ENCODE assay signal across 23 mouse cellular contexts in the genomic region with DNA sequence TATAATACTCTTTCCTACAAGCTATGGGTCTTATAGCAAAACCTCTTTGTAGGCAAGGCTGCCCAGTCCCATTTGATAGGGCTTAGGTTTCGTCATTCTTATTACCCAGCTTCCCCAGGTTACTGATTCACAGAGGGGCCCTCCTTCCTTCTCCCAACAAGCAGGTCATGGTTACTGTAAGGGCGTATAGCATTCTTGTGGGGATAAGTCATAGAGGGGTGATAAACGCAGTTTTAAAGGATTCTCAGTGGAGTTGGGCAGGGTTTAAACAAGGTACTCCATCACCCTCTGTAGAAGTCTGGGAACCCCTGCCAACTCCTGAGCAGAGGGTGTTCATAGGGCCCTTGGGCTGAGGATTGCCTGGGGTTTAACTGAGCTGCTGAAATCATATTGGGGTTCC. TPM values are rescaled to one million over a fixed set of nuclear protein-coding genes. Genes with fewer than 3 reads are reported as not detected.
DNase-seq lines count a peak whose midpoint lies in the region; ATAC-seq and TF ChIP-seq lines count a peak whose summit lies in the region.
"Had no signal": no experiment of that assay in that cellular context is flagged by ENCODE, and none has a peak within 500 bp of the region (broad histone marks: within the 10 kb centered on the region; RNA-seq: fewer than 3 reads in every experiment).

No protein-coding gene starts in this region.

- TF ChIP-seq CTCF in lung, postnatal 0 days (IDR thresholded peaks at IDR 0.05): no peak

- H3K4me3 ChIP-seq in kidney, embryonic 15.5 days (replicated peaks): no peak overlapping the region
- no peak overlapping the region for H3K4me3 ChIP-seq in lung, postnatal 0 days (ENCODE audit: low read depth, low read length)
- H3K4me3 ChIP-seq in intestine, embryonic 16.5 days (ENCODE audit: low read length): peak overlapping the region; percentile 10; the same call in 1 of the 2 replicates
- no peak overlapping the region for H3K4me3 ChIP-seq in stomach, embryonic 16.5 days (replicated peaks; ENCODE audit: low read length)
- H3K4me3 ChIP-seq in embryonic facial prominence, embryonic 10.5 days: no peak overlapping the region
- H3K4me3 ChIP-seq: embryonic facial prominence, embryonic 12.5 days; heart, adult 2 months; heart, embryonic 13.5 days had no signal

- H3K4me1 ChIP-seq in kidney, embryonic 15.5 days: 0 out of 2 replicates have a peak, but pooled peaks cover 5% of the 10 kb centered on the region
- no peaks in the 10 kb centered on the region for H3K4me1 ChIP-seq in lung, postnatal 0 days (ENCODE audit: insufficient read depth, low read depth, low read length)
- H3K4me1 ChIP-seq in intestine, embryonic 16.5 days (ENCODE audit: control insufficient read depth, insufficient read depth, low read length): peaks cover 5% of the 10 kb centered on the region; the same call in 1 of the 2 replicates
- H3K4me1 ChIP-seq in stomach, embryonic 16.5 days (ENCODE audit: control insufficient read depth, insufficient read depth, low read length): peaks cover 8% of the 10 kb centered on the region
- H3K4me1 ChIP-seq in embryonic facial prominence, embryonic 10.5 days: no peaks in the 10 kb centered on the region
- H3K4me1 ChIP-seq: embryonic facial prominence, embryonic 12.5 days had no signal

- WGBS in kidney, embryonic 15.5 days: 66% methylated on average over 3 of the region's 3 CpGs
- WGBS in lung, postnatal 0 days: 58% methylated on average over 3 of the region's 3 CpGs
- WGBS in intestine, embryonic 16.5 days: 40% methylated on average over 3 of the region's 3 CpGs
- 41% methylated on average over 3 of the region's 3 CpGs for WGBS in stomach, embryonic 16.5 days
- WGBS in embryonic facial prominence, embryonic 10.5 days: 89% methylated on average over 3 of the region's 3 CpGs

- no peak for DNase-seq in kidney, postnatal 14 days
- peak; percentile 44 for DNase-seq in lung, postnatal 0 days (ENCODE audit: low spot score)
- DNase-seq in lung, postnatal 25 days (ENCODE audit: low spot score): no peak
- no peak for DNase-seq in embryonic facial prominence, embryonic 10.5 days (ENCODE audit: low spot score)
- DNase-seq in cerebellum, adult 11-12 months: no peak
- DNase-seq: cerebellum, adult 11 months; cerebellum, postnatal 10 days; forebrain, postnatal 0 days; gastrocnemius, postnatal 25 days; heart, adult 2 months; heart, postnatal 14 days; kidney, adult 18-20 months; right cerebral cortex, postnatal 4 days; thymus, postnatal 14 days had no signal

- TF ChIP-seq EP300 in lung, postnatal 0 days (IDR thresholded peaks at IDR 0.05): no peak

- H3K9ac ChIP-seq in kidney, embryonic 15.5 days: no peak overlapping the region
- H3K9ac ChIP-seq in lung, postnatal 0 days (replicated peaks; ENCODE audit: low read depth): no peak overlapping the region
- H3K9ac ChIP-seq in intestine, embryonic 16.5 days (ENCODE audit: low read depth, low read length): no peak overlapping the region
- no peak overlapping the region for H3K9ac ChIP-seq in stomach, embryonic 16.5 days (ENCODE audit: low read length)
- H3K9ac ChIP-seq: embryonic facial prominence, embryonic 12.5 days; forebrain, postnatal 0 days; heart, embryonic 13.5 days; hindbrain, embryonic 14.5 days; liver, embryonic 14.5 days had no signal

- no peak overlapping the region for H3K27ac ChIP-seq in kidney, embryonic 15.5 days
- no peak overlapping the region for H3K27ac ChIP-seq in lung, postnatal 0 days (ENCODE audit: low read length)
- peak overlapping the region; percentile 89 for H3K27ac ChIP-seq in intestine, embryonic 16.5 days (ENCODE audit: low read length)
- H3K27ac ChIP-seq in stomach, embryonic 16.5 days (ENCODE audit: low read length): peak overlapping the region; percentile 78
- H3K27ac ChIP-seq in embryonic facial prominence, embryonic 10.5 days (replicated peaks): no peak overlapping the region
- H3K27ac ChIP-seq: embryonic facial prominence, embryonic 12.5 days; heart, adult 2 months; heart, embryonic 13.5 days; hindbrain, embryonic 14.5 days; liver, embryonic 14.5 days; macrophage had no signal

- H3K9me3 ChIP-seq in kidney, embryonic 15.5 days (replicated peaks): no peaks in the 10 kb centered on the region
- H3K9me3 ChIP-seq in lung, postnatal 0 days (ENCODE audit: low read length): no peaks in the 10 kb centered on the region
- H3K9me3 ChIP-seq in intestine, embryonic 16.5 days (ENCODE audit: control insufficient read depth, low read length): no peaks in the 10 kb centered on the region
- H3K9me3 ChIP-seq in stomach, embryonic 16.5 days (replicated peaks; ENCODE audit: control insufficient read depth, low read length): no peaks in the 10 kb centered on the region
- H3K9me3 ChIP-seq in embryonic facial prominence, embryonic 10.5 days: no peaks in the 10 kb centered on the region
- H3K9me3 ChIP-seq: embryonic facial prominence, embryonic 12.5 days; heart, embryonic 13.5 days had no signal

- no peak overlapping the region for H3K4me2 ChIP-seq in kidney, embryonic 15.5 days
- no peak overlapping the region for H3K4me2 ChIP-seq in lung, postnatal 0 days (replicated peaks; ENCODE audit: low read depth, low read length)
- H3K4me2 ChIP-seq in intestine, embryonic 16.5 days (ENCODE audit: low read depth, low read length): peak overlapping the region; percentile 29
- no peak overlapping the region for H3K4me2 ChIP-seq in stomach, embryonic 16.5 days (ENCODE audit: low read depth, low read length)
- H3K4me2 ChIP-seq: embryonic facial prominence, embryonic 12.5 days; heart, embryonic 13.5 days; hindbrain, embryonic 14.5 days had no signal

- H3K27me3 ChIP-seq in kidney, embryonic 15.5 days: no peaks in the 10 kb centered on the region
- no peaks in the 10 kb centered on the region for H3K27me3 ChIP-seq in lung, postnatal 0 days (replicated peaks; ENCODE audit: insufficient read depth, low read length)
- no peaks in the 10 kb centered on the region for H3K27me3 ChIP-seq in intestine, embryonic 16.5 days (replicated peaks; ENCODE audit: control insufficient read depth, insufficient read depth, low read length)
- no peaks in the 10 kb centered on the region for H3K27me3 ChIP-seq in stomach, embryonic 16.5 days (ENCODE audit: control insufficient read depth, insufficient read depth, low read length)
- H3K27me3 ChIP-seq in embryonic facial prominence, embryonic 10.5 days (replicated peaks; ENCODE audit: low read depth, poor library complexity, severe bottlenecking): no peaks in the 10 kb centered on the region
- H3K27me3 ChIP-seq: embryonic facial prominence, embryonic 12.5 days; heart, embryonic 13.5 days had no signal

- H3K36me3 ChIP-seq in kidney, embryonic 15.5 days: no peaks in the 10 kb centered on the region
- no peaks in the 10 kb centered on the region for H3K36me3 ChIP-seq in lung, postnatal 0 days (ENCODE audit: insufficient read depth, low read length)
- no peaks in the 10 kb centered on the region for H3K36me3 ChIP-seq in intestine, embryonic 16.5 days (ENCODE audit: control insufficient read depth, insufficient read depth, low read length)
- H3K36me3 ChIP-seq in stomach, embryonic 16.5 days (ENCODE audit: control insufficient read depth, insufficient read depth, low read length): no peaks in the 10 kb centered on the region
- no peaks in the 10 kb centered on the region for H3K36me3 ChIP-seq in embryonic facial prominence, embryonic 10.5 days (replicated peaks)
- H3K36me3 ChIP-seq: embryonic facial prominence, embryonic 12.5 days; heart, embryonic 13.5 days had no signal

- peak; percentile 44; the same call in 1 of the 2 replicates for ATAC-seq in kidney, embryonic 15.5 days (replicated peaks; ENCODE audit: low FRiP score)
- peak; percentile 58 for ATAC-seq in lung, postnatal 0 days
- peak; percentile 86 for ATAC-seq in intestine, embryonic 16.5 days
- peak; percentile 85; the same call in 1 of the 2 replicates for ATAC-seq in stomach, embryonic 16.5 days (ENCODE audit: insufficient read depth, low FRiP score)
- ATAC-seq: CD4-positive, CD25-positive, alpha-beta regulatory T cell, adult 4 months; forebrain, postnatal 0 days had no signal

RNA-seq across cellular contexts. Expression of a gene that starts 12.6 kb away (rescaled TPM):
- polyA plus RNA-seq in kidney, embryonic 15.5 days (2015; fragmentation: Nextera tagmentation; extraction: Ambion mirVana): 0.73 and 1.1 TPM in 2 replicates
- 4.7 and 5.3 TPM in 2 replicates for polyA plus RNA-seq in lung, postnatal 0 days (2015; fragmentation: Nextera tagmentation; extraction: Ambion mirVana)
- 1.6 and 2.3 TPM in 2 replicates for polyA plus RNA-seq in intestine, embryonic 16.5 days (2015; fragmentation: Nextera tagmentation; extraction: Ambion mirVana)
- 0.59 and 0.91 TPM in 2 replicates for polyA plus RNA-seq in stomach, embryonic 16.5 days (2015; fragmentation: Nextera tagmentation; extraction: Ambion mirVana)
- polyA plus RNA-seq in embryonic facial prominence, embryonic 10.5 days (2016; fragmentation: Nextera tagmentation; extraction: Ambion mirVana): not detected in 2 replicates
- polyA plus RNA-seq: CD4-positive, CD25-positive, alpha-beta regulatory T cell, adult 4 months had no signal

RNA-seq across cellular contexts. Expression of a gene that starts 19.1 kb away (rescaled TPM):
- polyA plus RNA-seq in kidney, embryonic 15.5 days (2015; fragmentation: Nextera tagmentation; extraction: Ambion mirVana): 45.0 and 46.0 TPM in 2 replicates
- 1.1 and 1.3 TPM in 2 replicates for polyA plus RNA-seq in lung, postnatal 0 days (2015; fragmentation: Nextera tagmentation; extraction: Ambion mirVana)
- polyA plus RNA-seq in intestine, embryonic 16.5 days (2015; fragmentation: Nextera tagmentation; extraction: Ambion mirVana): 109 and 110 TPM in 2 replicates
- 51.6 and 55.3 TPM in 2 replicates for polyA plus RNA-seq in stomach, embryonic 16.5 days (2015; fragmentation: Nextera tagmentation; extraction: Ambion mirVana)
- 92.8 and 95.9 TPM in 2 replicates for polyA plus RNA-seq in embryonic facial prominence, embryonic 10.5 days (2016; fragmentation: Nextera tagmentation; extraction: Ambion mirVana)

RNA-seq across cellular contexts. Expression of a gene that starts 37.3 kb away (rescaled TPM):
- polyA plus RNA-seq in kidney, embryonic 15.5 days (2015; fragmentation: Nextera tagmentation; extraction: Ambion mirVana): 246 and 251 TPM in 2 replicates
- 739 and 823 TPM in 2 replicates for polyA plus RNA-seq in lung, postnatal 0 days (2015; fragmentation: Nextera tagmentation; extraction: Ambion mirVana)
- polyA plus RNA-seq in intestine, embryonic 16.5 days (2015; fragmentation: Nextera tagmentation; extraction: Ambion mirVana): 469 and 470 TPM in 2 replicates
- polyA plus RNA-seq in stomach, embryonic 16.5 days (2015; fragmentation: Nextera tagmentation; extraction: Ambion mirVana): 377 and 446 TPM in 2 replicates
- polyA plus RNA-seq in embryonic facial prominence, embryonic 10.5 days (2016; fragmentation: Nextera tagmentation; extraction: Ambion mirVana): 75.1 and 82.5 TPM in 2 replicates

RNA-seq across cellular contexts. Expression of a gene that starts 58.1 kb away (rescaled TPM):
- polyA plus RNA-seq in kidney, embryonic 15.5 days (2015; fragmentation: Nextera tagmentation; extraction: Ambion mirVana): 1.4 and 2.2 TPM in 2 replicates
- 12.2 and 13.1 TPM in 2 replicates for polyA plus RNA-seq in lung, postnatal 0 days (2015; fragmentation: Nextera tagmentation; extraction: Ambion mirVana)
- 1.1 and 1.3 TPM in 2 replicates for polyA plus RNA-seq in intestine, embryonic 16.5 days (2015; fragmentation: Nextera tagmentation; extraction: Ambion mirVana)
- polyA plus RNA-seq in stomach, embryonic 16.5 days (2015; fragmentation: Nextera tagmentation; extraction: Ambion mirVana): 2.6 and 3.1 TPM in 2 replicates
- 1.3 TPM in 2 replicates for polyA plus RNA-seq in embryonic facial prominence, embryonic 10.5 days (2016; fragmentation: Nextera tagmentation; extraction: Ambion mirVana)

Comparison
In these comparisons a context has a peak if more than half of its experiments do, and no peak if none do; other contexts are left out.
1. H3K27ac ChIP-seq: peak in intestine, embryonic 16.5 days (single experiment) and stomach, embryonic 16.5 days (single experiment); none in kidney, embryonic 15.5 days (single experiment), lung, postnatal 0 days (single experiment) and embryonic facial prominence, embryonic 10.5 days (single experiment).
2. RNA of a gene that starts 19.1 kb away (polyA plus RNA-seq): 109 to 110 TPM in intestine, embryonic 16.5 days, 92.8 to 95.9 TPM in embryonic facial prominence, embryonic 10.5 days, 51.6 to 55.3 TPM in stomach, embryonic 16.5 days and 45.0 to 46.0 TPM in kidney, embryonic 15.5 days; 1.1 to 1.3 TPM in lung, postnatal 0 days; every median in the first group is over 10 times any median in the second.
3. Peak in every context shown above with its lines, with median percentiles within 50 percentile points of each other: ATAC-seq.